Mouse (Mus musculus): ENCODE measurements around the gene Hist2h2ac. TPM values are rescaled to one million over a fixed set of nuclear protein-coding genes. Genes with fewer than 3 reads are reported as not detected.
"Not testable (repeated sequence)": the region's sequence is repeated elsewhere in the genome, so short reads cannot be mapped to it uniquely, and the experiment has no call there.

Gene Hist2h2ac
- polyA plus RNA-seq, 1 experiment from 2014 or later: 0.72 TPM

DNA sequence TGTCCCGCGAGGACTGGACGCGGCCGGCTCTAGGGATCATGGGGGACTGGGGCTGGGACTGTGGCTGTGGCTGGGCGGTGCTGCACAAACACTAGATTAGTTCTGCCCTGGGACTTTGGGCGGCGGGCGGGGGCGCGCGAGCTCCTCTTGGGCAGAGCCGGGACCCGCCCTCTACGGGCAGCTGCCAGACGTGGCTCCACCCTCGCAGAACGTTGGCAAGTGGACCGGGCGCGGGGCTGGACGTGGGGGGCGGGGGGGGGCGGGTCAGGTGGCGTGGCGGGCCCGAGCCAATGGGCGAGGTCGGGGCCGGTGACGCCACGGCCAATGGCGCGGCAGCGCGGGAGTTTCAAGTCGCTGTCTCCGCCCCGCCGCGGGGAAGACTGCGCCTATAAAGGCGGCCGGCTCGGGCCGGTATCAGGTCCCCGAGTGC is 25.8 kb upstream of the Hist2h2ac start, which contains the start of gene Hist2h3c1:
Gene Hist2h3c1 (plus strand): TSS at position 259 of the 430 bp plus-strand sequence.
- not testable (repeated sequence) for H3K36me3 ChIP-seq; H3K9me3 ChIP-seq (replicated peaks); H3K27me3 ChIP-seq (replicated peaks)
- Histone ChIP-seq H3K4me2 (peak within 1 kb of the TSS; percentile 50), H3K9ac (replicated peaks) (0 out of 2 replicates have a peak within 1 kb of the TSS, but pooled peaks have one; percentile 2), H3K4me1 (peaks cover 18% of the 10 kb centered on the region), H3K27ac (replicated peaks) (peak within 1 kb of the TSS; percentile 72; the same call in 1 of the 2 replicates), H3K4me3 (replicated peaks) (peak within 1 kb of the TSS; percentile 34)
- ATAC-seq (ENCODE audit: low FRiP score): peak; percentile 89
- no CpG with 5 or more reads among the region's 47 CpGs for WGBS

- not testable (repeated sequence) for H3K9me3 ChIP-seq (replicated peaks); H3K27me3 ChIP-seq (replicated peaks); H3K9ac ChIP-seq (replicated peaks); H3K36me3 ChIP-seq
- WGBS: 0% methylated on average over 10 of the region's 21 CpGs
- peak overlapping the region; percentile 72; the same call in 1 of the 2 replicates for H3K27ac ChIP-seq (replicated peaks)
- peak; percentile 37 for ATAC-seq (ENCODE audit: low FRiP score)
- H3K4me3 ChIP-seq (replicated peaks): peak overlapping the region; percentile 34
- H3K4me2 ChIP-seq: peak overlapping the region; percentile 44
- peaks cover 19% of the 10 kb centered on the region for H3K4me1 ChIP-seq
Observed at GRCm38 (mm10) chr3:96246018-96246417, 25.3 kb upstream of the Hist2h2ac start.

DNA sequence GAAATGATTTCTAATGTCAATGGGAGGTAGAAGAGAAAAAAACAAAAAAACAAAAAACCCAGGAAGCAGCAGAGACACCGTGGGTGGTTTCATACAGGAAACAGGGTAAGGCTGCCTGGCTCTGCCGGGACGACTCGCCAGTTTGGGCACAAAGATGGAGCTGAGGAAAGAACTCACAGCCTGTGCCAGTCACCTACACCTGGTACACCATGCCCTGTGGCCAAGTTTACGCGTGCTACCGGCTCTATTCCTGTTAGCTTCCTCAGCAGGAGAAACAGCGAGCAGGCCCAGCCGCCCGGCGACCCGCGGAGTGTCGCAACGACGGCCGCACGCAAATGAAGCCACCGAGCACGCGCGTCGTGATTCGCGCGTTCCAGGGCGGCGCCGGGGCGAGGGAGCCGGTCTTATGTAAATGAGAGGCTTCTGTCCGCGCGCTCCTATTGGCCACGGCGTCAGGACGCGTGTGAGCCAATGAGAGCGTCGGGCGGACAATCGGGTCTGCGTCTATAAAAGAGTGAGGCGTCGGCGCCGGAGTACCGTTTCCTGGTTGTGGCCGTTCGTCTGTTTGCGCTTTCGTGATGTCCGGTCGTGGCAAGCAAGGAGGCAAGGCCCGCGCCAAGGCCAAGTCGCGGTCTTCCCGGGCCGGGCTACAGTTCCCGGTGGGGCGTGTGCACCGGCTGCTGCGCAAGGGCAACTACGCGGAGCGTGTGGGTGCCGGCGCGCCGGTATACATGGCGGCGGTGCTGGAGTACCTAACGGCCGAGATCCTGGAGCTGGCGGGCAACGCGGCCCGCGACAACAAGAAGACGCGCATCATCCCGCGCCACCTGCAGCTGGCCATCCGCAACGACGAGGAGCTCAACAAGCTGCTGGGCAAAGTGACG is 24.6 kb upstream of the Hist2h2ac start, which contains the start of gene Hist2h2aa1:
Gene Hist2h2aa1 (plus strand): TSS at position 495 of the 884 bp plus-strand sequence.
- H3K9me3 ChIP-seq (replicated peaks); H3K36me3 ChIP-seq; H3K27me3 ChIP-seq (replicated peaks): not testable (repeated sequence)
- under 1% methylated on average over 40 of the region's 88 CpGs for WGBS
- Histone ChIP-seq H3K27ac (replicated peaks) (peak within 1 kb of the TSS; percentile 97), H3K4me1 (peaks cover 23% of the 10 kb centered on the region), H3K4me2 (peak within 1 kb of the TSS; percentile 56), H3K4me3 (replicated peaks) (peak within 1 kb of the TSS; percentile 48), H3K9ac (replicated peaks) (peak within 1 kb of the TSS; percentile 69)
- peak; percentile 91 for ATAC-seq (ENCODE audit: low FRiP score)

DNA sequence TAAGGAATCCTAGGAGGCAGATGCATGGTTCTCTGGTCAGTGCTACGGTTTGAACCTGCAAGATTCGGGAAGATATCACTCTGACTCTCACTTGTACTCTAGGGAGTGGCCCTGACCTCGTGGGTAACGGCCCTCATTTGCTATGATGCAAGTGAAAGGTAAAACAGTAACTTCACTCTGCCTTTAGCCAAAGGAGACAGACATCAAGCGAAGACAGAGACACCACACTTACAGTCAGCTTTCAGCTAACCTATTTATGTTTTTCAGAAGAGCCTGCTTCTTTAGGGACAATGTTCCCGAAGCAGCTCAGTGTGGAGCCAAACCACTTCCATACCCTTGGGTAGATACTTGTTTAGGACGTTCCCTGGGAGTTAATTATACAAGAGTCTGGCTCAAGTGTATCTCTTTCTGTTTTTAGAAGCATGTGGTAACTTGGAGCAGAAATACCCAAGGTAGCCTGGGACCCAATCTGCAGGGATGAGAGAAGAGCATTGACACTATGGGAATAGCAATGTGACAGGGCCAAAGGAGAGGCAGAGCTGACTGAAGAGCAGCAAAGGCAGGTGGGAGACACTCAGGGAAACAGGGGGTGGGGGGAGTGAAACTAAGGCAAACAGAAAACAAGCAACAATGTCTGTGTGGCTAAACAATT is 23.4 kb upstream of the Hist2h2ac start:
- peaks cover 23% of the 10 kb centered on the region for H3K4me1 ChIP-seq
- 86% methylated on average over 7 of the region's 7 CpGs for WGBS
- H3K36me3 ChIP-seq: no peaks in the 10 kb centered on the region
- peak overlapping the region; percentile 97 for H3K27ac ChIP-seq (replicated peaks)
- no peaks in the 10 kb centered on the region for H3K27me3 ChIP-seq (replicated peaks)
- no peak overlapping the region for H3K4me3 ChIP-seq (replicated peaks)
- no peaks in the 10 kb centered on the region for H3K9me3 ChIP-seq (replicated peaks)
- no peak for ATAC-seq (ENCODE audit: low FRiP score)
- H3K4me2 ChIP-seq: peak overlapping the region; percentile 56
- H3K9ac ChIP-seq (replicated peaks): no peak overlapping the region

DNA sequence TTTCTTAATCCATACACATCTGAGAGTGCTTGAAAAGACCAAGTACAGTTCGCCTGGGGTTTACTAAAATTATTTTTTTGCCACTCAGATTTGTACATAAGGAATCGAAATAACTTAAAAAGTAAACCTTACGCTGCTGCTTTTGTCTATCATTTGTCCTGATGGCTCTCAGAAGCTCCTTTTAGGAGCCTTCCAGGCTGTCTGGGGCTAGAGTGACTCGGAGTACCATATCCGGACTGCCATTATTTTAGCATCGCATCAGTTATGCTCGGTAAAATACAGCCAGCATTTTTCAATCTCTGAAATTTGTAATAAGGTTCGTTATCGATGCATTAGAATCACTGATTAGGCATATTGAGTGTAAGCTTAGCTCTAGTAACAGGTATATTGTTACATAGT is 20.1 kb upstream of the Hist2h2ac start:
- Histone ChIP-seq H3K9me3 (replicated peaks) (no peaks in the 10 kb centered on the region), H3K27me3 (replicated peaks) (no peaks in the 10 kb centered on the region), H3K4me2 (peak overlapping the region; percentile 58), H3K36me3 (no peaks in the 10 kb centered on the region), H3K9ac (replicated peaks) (0 out of 2 replicates have a peak overlapping the region, but pooled peaks have one; percentile 24), H3K4me1 (peaks cover 25% of the 10 kb centered on the region), H3K4me3 (replicated peaks) (peak overlapping the region; percentile 31; the same call in 1 of the 2 replicates), H3K27ac (replicated peaks) (peak overlapping the region; percentile 82)
- no peak for ATAC-seq (ENCODE audit: low FRiP score)
- WGBS: 71% methylated on average over 9 of the region's 9 CpGs

DNA sequence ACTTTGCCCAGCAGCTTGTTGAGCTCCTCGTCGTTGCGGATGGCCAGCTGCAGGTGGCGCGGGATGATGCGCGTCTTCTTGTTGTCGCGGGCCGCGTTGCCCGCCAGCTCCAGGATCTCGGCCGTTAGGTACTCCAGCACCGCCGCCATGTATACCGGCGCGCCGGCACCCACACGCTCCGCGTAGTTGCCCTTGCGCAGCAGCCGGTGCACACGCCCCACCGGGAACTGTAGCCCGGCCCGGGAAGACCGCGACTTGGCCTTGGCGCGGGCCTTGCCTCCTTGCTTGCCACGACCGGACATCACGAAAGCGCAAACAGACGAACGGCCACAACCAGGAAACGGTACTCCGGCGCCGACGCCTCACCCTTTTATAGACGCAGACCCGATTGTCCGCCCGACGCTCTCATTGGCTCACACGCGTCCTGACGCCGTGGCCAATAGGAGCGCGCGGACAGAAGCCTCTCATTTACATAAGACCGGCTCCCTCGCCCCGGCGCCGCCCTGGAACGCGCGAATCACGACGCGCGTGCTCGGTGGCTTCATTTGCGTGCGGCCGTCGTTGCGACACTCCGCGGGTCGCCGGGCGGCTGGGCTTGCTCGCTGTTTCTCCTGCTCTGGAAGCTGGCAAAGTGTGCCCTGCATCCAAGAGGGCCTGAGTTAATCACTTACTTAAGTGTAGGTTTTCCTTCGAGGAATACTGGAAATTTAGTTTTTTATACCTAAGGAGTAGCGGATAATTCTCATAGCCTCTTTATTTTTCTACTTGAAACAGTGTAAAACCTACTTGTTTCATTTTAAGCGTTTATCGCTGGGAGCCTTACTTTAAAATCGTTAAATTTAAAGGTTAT is 19.5 kb upstream of the Hist2h2ac start, which contains the start of gene Hist2h2aa2:
Gene Hist2h2aa2 (minus strand): TSS at position 328 of the 850 bp plus-strand sequence.
- Histone ChIP-seq H3K9ac (replicated peaks) (0 out of 2 replicates have a peak within 1 kb of the TSS, but pooled peaks have one; percentile 24), H3K4me2 (peak within 1 kb of the TSS; percentile 58), H3K4me1 (peaks cover 25% of the 10 kb centered on the region), H3K4me3 (replicated peaks) (peak within 1 kb of the TSS; percentile 35), H3K27ac (replicated peaks) (peak within 1 kb of the TSS; percentile 82)
- not testable (repeated sequence) for H3K36me3 ChIP-seq; H3K27me3 ChIP-seq (replicated peaks); H3K9me3 ChIP-seq (replicated peaks)
- ATAC-seq (ENCODE audit: low FRiP score): peak; percentile 91
- 3% methylated on average over 35 of the region's 85 CpGs for WGBS

DNA sequence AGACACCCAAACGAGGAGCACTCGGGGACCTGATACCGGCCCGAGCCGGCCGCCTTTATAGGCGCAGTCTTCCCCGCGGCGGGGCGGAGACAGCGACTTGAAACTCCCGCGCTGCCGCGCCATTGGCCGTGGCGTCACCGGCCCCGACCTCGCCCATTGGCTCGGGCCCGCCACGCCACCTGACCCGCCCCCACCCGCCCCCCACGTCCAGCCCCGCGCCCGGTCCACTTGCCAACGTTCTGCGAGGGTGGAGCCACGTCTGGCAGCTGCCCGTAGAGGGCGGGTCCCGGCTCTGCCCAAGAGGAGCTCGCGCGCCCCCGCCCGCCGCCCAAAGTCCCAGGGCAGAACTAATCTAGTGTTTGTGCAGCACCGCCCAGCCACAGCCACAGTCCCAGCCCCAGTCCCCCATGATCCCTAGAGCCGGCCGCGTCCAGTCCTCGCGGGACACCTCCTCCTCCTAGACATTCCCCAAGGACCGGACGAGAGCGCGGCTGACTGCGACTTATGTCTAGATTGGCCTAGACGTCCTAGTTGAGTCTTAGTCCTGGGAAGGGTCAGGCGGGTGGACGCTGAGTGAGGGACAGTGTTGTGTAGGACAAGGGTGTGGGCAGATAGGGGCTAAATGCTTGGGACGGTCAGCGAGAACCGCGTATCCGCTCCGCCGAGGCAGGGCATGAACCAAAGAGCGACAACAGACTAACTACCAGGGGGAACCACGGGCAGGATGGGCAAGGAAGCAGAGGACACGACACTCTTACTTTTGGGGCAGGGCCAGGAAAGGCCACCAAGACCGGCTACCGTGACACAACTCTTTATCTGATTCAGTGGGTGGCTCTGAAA is 18.5 kb upstream of the Hist2h2ac start, which contains the start of gene Hist2h3c2:
Gene Hist2h3c2 (minus strand): TSS at position 174 of the 840 bp plus-strand sequence.
- Histone ChIP-seq H3K27ac (replicated peaks) (peak within 1 kb of the TSS; percentile 66; the same call in 1 of the 2 replicates), H3K9ac (replicated peaks) (0 out of 2 replicates have a peak within 1 kb of the TSS, but pooled peaks have one; percentile 41), H3K4me2 (peak within 1 kb of the TSS; percentile 48), H3K4me3 (replicated peaks) (peak within 1 kb of the TSS; percentile 35), H3K4me1 (peaks cover 19% of the 10 kb centered on the region)
- not testable (repeated sequence) for H3K36me3 ChIP-seq; H3K27me3 ChIP-seq (replicated peaks); H3K9me3 ChIP-seq (replicated peaks)
- 0% methylated on average over 10 of the region's 68 CpGs for WGBS
- peak; percentile 88 for ATAC-seq (ENCODE audit: low FRiP score)

DNA sequence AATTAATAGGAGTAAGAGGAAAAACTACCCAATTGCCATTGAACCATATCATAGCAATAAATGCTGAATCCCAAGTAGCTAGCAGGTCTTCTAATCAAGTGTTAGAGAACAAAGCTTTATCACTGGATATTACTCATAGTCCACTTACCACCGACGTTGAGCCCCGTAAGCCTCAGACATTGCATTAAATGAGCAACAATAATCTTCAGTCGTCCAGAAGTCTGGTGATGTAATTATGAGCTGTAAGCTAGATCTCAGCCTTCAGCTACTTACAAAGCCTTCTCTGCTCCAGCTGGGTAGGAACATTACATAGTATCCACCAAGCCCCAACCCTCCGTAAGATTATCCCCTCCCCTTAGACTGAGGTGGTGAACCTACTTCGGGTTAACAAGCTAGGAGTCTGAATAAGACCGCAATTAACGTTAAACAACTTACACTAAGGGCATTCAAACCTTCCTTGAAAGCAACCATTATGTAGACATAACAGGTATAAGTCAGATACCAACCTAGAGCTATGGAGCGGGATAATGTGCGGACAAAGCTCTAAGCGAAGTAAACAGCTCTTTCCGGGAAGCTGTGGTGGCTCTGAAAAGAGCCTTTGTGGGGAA is 17.3 kb upstream of the Hist2h2ac start:
- under 1% methylated on average over 12 of the region's 12 CpGs for WGBS
- Histone ChIP-seq H3K9me3 (replicated peaks) (no peaks in the 10 kb centered on the region), H3K27ac (replicated peaks) (no peak overlapping the region), H3K27me3 (replicated peaks) (no peaks in the 10 kb centered on the region), H3K4me2 (peak overlapping the region; percentile 48), H3K4me3 (replicated peaks) (peak overlapping the region; percentile 29), H3K4me1 (peaks cover 13% of the 10 kb centered on the region), H3K9ac (replicated peaks) (0 out of 2 replicates have a peak overlapping the region, but pooled peaks have one; percentile 41), H3K36me3 (no peaks in the 10 kb centered on the region)
- ATAC-seq (ENCODE audit: low FRiP score): no peak

DNA sequence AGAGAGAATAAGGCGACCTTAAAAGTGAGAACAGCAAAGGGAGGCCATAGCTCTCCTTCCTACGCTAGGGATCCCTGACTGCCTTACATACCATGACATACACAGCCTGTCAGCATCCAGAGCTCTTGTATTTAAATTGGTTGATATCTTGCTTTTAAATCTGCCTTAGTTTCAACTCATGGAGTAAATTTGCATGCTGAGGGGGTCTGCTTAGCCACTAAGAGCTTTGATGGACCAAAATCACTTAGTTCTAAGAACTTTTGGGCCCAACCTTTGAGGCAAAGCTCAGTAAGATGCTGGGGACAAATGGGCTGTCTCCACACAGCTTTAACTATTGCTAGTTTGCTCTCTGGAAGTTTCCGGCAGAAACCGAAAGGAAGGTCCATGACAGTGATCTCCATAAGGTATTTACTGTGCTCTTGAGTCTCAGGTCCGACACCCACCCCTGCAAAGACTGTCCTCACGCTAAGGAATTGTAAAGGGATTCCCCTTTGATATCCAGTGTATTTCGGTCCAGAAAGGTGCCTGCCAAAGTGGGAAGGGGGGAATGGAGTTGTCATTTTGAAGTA is 16.7 kb upstream of the Hist2h2ac start:
- Histone ChIP-seq H3K9me3 (replicated peaks) (no peaks in the 10 kb centered on the region), H3K27ac (replicated peaks) (no peak overlapping the region), H3K4me1 (peaks cover 13% of the 10 kb centered on the region), H3K4me2 (peak overlapping the region; percentile 48), H3K4me3 (replicated peaks) (peak overlapping the region; percentile 29), H3K36me3 (no peaks in the 10 kb centered on the region), H3K27me3 (replicated peaks) (no peaks in the 10 kb centered on the region), H3K9ac (replicated peaks) (no peak overlapping the region)
- 25% methylated on average over 7 of the region's 7 CpGs for WGBS
- ATAC-seq (ENCODE audit: low FRiP score): no peak
